ENCODE assay signal across 13 mouse cellular contexts in the genomic region with DNA sequence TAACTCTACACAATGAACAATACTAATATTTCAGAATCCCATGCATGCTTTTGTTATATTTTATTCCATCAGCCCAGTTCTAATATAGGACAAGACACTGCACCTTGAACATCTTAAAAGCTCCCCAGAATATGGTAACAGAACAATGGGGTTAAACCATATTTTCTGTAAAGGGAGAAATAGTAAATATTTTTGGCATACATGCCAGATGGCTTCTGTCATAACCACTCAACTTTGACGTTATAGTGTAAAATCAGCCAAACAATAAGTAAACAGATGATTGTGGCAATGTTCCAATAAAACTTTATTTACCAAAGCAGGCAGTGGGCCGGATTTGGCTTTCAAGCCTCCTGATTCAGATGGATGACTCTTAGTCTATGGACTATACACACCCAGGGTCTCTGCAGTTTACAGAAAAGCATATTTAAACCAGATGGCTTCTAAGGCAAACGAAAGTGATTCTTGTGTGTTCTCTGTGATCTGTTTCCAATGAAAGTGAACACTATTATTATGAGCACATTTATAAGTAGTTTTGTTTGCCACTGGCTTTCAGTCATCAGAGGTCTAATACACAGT.
"Had no signal": no experiment of that assay in that cellular context is flagged by ENCODE, and none has a peak within 500 bp of the region (broad histone marks: within the 10 kb centered on the region; RNA-seq: fewer than 3 reads in every experiment).

No protein-coding gene starts in this region.

- H3K9me3 ChIP-seq: kidney, embryonic 15.5 days; limb, embryonic 15.5 days; megakaryocyte, embryonic 14.5 days; midbrain, embryonic 15.5 days; neural tube, embryonic 12.5 days had no signal

- H3K4me3 ChIP-seq: kidney, embryonic 15.5 days; limb, embryonic 15.5 days; megakaryocyte, embryonic 14.5 days; midbrain, embryonic 15.5 days; neural tube, embryonic 12.5 days had no signal

- H3K9ac ChIP-seq: kidney, embryonic 15.5 days; limb, embryonic 15.5 days; liver, embryonic 14.5 days; midbrain, embryonic 15.5 days; neural tube, embryonic 12.5 days had no signal

- ATAC-seq: midbrain, embryonic 15.5 days had no signal

- H3K27me3 ChIP-seq: kidney, embryonic 15.5 days; limb, embryonic 15.5 days; megakaryocyte, embryonic 14.5 days; midbrain, embryonic 15.5 days; neural tube, embryonic 12.5 days had no signal

- H3K4me2 ChIP-seq: kidney, embryonic 15.5 days; limb, embryonic 15.5 days; midbrain, embryonic 11.5 days; midbrain, embryonic 15.5 days; neural tube, embryonic 12.5 days had no signal

- H3K36me3 ChIP-seq: kidney, embryonic 15.5 days; limb, embryonic 15.5 days; midbrain, embryonic 15.5 days; neural tube, embryonic 12.5 days had no signal

- H3K27ac ChIP-seq: kidney, embryonic 15.5 days; limb, embryonic 15.5 days; liver, embryonic 14.5 days; macrophage; midbrain, embryonic 15.5 days; neural tube, embryonic 12.5 days had no signal

- H3K4me1 ChIP-seq: kidney, embryonic 15.5 days; limb, embryonic 15.5 days; megakaryocyte, embryonic 14.5 days; midbrain, embryonic 15.5 days; neural tube, embryonic 12.5 days had no signal

- DNase-seq: kidney, adult 2 months; kidney, postnatal 14 days; left cerebral cortex, postnatal 4 days; thymus, adult 2 months; thymus, postnatal 25 days had no signal
